Comparison of ENCODE assay signal across 10 mouse cellular contexts in genomic region chr8:57213982-57214930, GRCm38 (mm10).
DNase-seq lines count a peak whose midpoint lies in the region; ATAC-seq lines count a peak whose summit lies in the region.
"Had no signal": no experiment of that assay in that cellular context is flagged by ENCODE, and none has a peak within 500 bp of the region (broad histone marks: within the 10 kb centered on the region; RNA-seq: fewer than 3 reads in every experiment).

No protein-coding gene starts in this region.

- WGBS in intestine, embryonic 15.5 days, result 37% methylated on average over 31 of the region's 31 CpGs

- H3K36me3 ChIP-seq in intestine, embryonic 15.5 days, result no peaks in the 10 kb centered on the region

- no peak overlapping the region for H3K9ac ChIP-seq in intestine, embryonic 15.5 days

- peak overlapping the region; percentile 45 for H3K4me2 ChIP-seq in intestine, embryonic 15.5 days (replicated peaks)

- peak; percentile 36; the same call in 1 of the 2 replicates for ATAC-seq in intestine, embryonic 15.5 days

- H3K4me3 ChIP-seq in intestine, embryonic 15.5 days (replicated peaks), result 0 out of 2 replicates have a peak overlapping the region, but pooled peaks have one; percentile 7
- H3K4me3 ChIP-seq: myocyte had no signal

- H3K4me1 ChIP-seq in intestine, embryonic 15.5 days (replicated peaks), result no peaks in the 10 kb centered on the region

- no peaks in the 10 kb centered on the region for H3K27me3 ChIP-seq in intestine, embryonic 15.5 days (replicated peaks)

- DNase-seq in kidney, postnatal 10 days, result peak; percentile 4
- no peak for DNase-seq in kidney, adult 9 months
- DNase-seq in R1 (ENCODE audit: low read depth, low spot score), result peak; percentile 1
- DNase-seq in heart, adult 18-20 months, result peak; percentile 67 to 77
- DNase-seq in spleen, adult 18-20 months, result no peak
- DNase-seq in cerebellum, adult 11-12 months, result no peak
- DNase-seq: cerebellum, adult 9-10 months; layer of hippocampus, adult 9-11 months had no signal

- no peak overlapping the region for H3K27ac ChIP-seq in intestine, embryonic 15.5 days

- no peaks in the 10 kb centered on the region for H3K9me3 ChIP-seq in intestine, embryonic 15.5 days

Comparison
In these comparisons a context has a peak if more than half of its experiments do, and no peak if none do; other contexts are left out.
1. DNase-seq: peak in kidney, postnatal 10 days (single experiment), R1 (single experiment) and heart, adult 18-20 months (2 of 2); none in kidney, adult 9 months (single experiment), spleen, adult 18-20 months (0 of 2) and cerebellum, adult 11-12 months (single experiment).